Mouse (Mus musculus): ENCODE data around the gene Lrrc2.

DNA sequence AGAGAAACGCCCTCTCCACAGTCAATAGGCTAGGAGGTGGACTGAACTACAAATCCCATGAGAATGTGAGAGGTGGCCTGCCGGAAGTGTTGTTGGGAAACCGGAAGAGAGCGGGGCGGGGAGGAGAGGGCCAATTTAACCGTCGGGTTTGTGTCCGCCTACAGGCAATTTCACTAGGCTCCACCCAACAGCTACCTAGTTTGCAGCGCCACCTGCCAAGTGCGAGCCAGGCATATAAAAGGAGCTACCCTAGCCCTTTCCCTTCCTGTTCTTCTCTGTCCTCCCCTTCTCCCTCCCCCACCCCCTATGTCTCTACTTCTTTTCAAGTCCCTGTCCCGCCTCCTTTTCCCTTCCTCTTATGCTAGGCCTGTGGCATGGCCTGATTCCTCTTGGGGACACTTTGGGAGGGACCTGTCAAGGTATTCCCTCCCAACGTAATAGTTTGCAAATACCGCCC lies 43.4 kb downstream of the Lrrc2 start:
- TF ChIP-seq MEF2A (IDR thresholded peaks at IDR 0.05; ENCODE audit: extremely low read depth, insufficient replicate concordance, low read depth, low read length, poor library complexity, severe bottlenecking) (no peak), NELFE (IDR thresholded peaks at IDR 0.05; ENCODE audit: low read depth, low read length) (no peak), POLR2A (IDR thresholded peaks at IDR 0.05; ENCODE audit: control insufficient read depth in 1 of 2, insufficient read depth in 1 of 2, low read depth in 1 of 2, low read length in 2 of 2, poor library complexity in 1 of 2) (no peak), MAFK (IDR thresholded peaks at IDR 0.05; ENCODE audit: borderline replicate concordance, low read depth, low read length) (no peak), USF1 (IDR thresholded peaks at IDR 0.05; ENCODE audit: low read depth, low read length) (no peak), JUND (IDR thresholded peaks at IDR 0.05; ENCODE audit: low read depth, low read length) (no peak), POLR2AphosphoS2 (IDR thresholded peaks at IDR 0.05; ENCODE audit: low read length) (no peak), CTCF (IDR thresholded peaks at IDR 0.05 in 2 of 3, conservative IDR thresholded peaks at IDR 0.05 in 1 of 3; ENCODE audit: control insufficient read depth in 1 of 3, insufficient read depth in 1 of 3, low read depth in 2 of 3, low read length in 3 of 3, poor library complexity in 1 of 3, severe bottlenecking in 1 of 3) (peak in 1 of 3 experiments; percentile 3; a peak in 1 of 6 replicates), EP300 (IDR thresholded peaks at IDR 0.05; ENCODE audit: low read depth in 1 of 2, low read length in 2 of 2) (no peak)

Measured in MEL (cell line).